Mouse (Mus musculus) left cerebral cortex, adult 11 months (tissue): ENCODE measurements around the gene Csnk2b.

Experiments used
- DNase-seq: peaks from one replicate; pipeline ENCODE4 v3.0.0; 2022; ENCODE audit warnings: low spot score

Csnk2b gene

DNA sequence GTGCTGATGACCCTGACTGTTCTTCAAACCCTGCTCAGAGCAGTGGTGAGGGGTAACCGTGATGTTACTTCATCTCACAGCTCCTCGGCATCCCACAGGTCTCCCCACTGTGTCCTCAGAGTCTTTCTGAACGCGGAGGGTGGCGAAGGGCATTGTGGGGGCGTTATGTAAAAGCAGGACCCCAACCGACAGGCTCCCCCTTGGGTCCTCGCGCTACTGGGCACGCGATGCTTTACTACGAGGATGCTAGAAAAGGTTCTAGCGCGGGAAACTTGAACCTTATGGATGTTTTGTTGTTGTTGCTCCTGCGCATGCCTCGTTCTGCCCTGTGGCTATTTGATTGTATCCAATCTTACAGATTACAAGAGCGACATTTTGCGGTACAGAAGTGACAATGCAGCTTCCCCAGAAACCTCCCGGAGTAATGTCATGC lies at the start of gene Csnk2b:
TSS of gene Csnk2b (minus strand) at position 183 of the 433 bp plus-strand sequence.
- peak; percentile 69 for DNase-seq

GRCm38 (mm10) chr17:35168541-35169207 lies 46.8 kb upstream of the Csnk2b start:
- no peak for DNase-seq

- DNase-seq = no peak
Observed at GRCm38 (mm10) chr17:35167794-35168193, 45.9 kb upstream of the Csnk2b start.

DNA sequence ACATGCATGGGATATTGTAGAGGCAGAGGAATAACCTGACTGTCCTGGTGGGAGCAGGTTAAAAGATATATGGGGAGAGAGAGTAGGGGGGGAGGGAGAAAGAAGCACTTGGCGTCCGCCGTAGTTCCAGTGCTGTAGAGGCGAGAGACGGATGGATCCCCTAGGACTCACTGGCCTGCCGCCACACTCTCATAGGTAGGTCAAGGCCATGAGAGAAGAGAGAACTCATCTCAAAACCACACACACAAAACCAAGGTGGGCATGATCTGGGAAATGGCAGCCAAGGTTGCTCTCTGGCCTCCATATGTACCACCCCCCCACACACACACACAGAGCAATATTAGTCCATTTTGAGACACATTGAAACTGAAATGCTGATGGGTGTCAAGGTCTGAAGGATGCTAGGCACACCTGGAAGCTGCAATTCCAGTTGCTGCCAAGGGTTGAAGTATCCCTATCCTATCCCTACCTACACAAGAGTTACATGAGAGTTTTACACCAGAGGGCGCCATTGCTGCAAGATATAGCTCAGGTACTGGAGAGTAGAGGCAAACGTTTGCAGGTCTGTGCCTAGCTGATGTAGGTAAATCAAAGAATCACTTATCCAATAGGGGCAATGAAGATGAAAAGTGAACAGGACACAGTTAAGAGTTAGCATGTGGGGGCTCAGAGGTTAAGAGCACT lies 44.6 kb upstream of the Csnk2b start:
- peak; percentile 71 for DNase-seq

- no peak for DNase-seq
Observed at GRCm38 (mm10) chr17:35165451-35166155, 43.8 kb upstream of the Csnk2b start.

GRCm38 (mm10) chr17:35164568-35165450 lies 43.0 kb upstream of the Csnk2b start, which contains the start of gene Prrc2a:
TSS of gene Prrc2a (minus strand) at chr17:35164897.
- peak; percentile 98 for DNase-seq

GRCm38 (mm10) chr17:35164218-35164567 lies 42.3 kb upstream of the Csnk2b start:
- DNase-seq = no peak

GRCm38 (mm10) chr17:35163326-35164081 lies 41.7 kb upstream of the Csnk2b start:
- no peak for DNase-seq

DNA sequence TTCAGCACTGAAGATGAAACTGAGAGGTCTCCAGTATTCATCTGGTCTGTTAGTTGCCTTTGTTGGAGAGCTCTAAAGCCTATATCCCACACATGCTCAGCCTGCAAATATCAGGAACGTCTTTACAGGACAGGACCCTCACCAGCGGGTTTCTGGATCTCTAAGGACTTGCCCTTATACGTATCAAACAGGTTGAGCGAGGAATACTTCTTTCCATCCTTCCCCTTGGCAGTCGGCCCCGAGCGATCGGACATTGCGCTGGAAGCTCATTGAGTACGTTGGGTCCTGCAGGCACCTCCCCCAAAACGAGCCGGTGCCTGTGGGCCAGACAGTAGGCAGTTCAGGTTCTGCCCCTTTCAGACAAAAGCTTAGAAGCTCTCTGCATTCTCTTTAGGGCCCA lies 40.9 kb upstream of the Csnk2b start:
- no peak for DNase-seq

- no peak for DNase-seq
Observed at GRCm38 (mm10) chr17:35162121-35162520, 40.3 kb upstream of the Csnk2b start.

DNA sequence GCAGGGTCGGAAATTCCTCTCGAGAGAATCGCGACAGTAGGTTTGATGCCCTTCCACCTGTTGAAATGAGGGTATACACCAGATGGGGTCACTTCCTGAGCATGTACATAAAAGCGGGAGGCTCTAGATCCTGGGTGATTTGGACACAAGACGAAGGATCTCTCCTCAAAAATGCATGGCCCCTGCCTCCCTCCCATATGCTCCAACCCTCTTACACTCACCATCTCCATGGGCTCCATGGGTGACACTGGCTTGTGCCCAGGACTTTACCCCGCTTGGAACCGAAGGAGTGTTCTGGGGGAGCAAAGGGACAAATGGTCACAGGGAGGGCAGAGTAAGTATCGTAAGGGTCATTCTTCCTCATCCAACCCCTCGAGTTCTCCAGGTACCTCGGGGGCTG lies 39.6 kb upstream of the Csnk2b start:
- no peak for DNase-seq

- DNase-seq = no peak
Observed at GRCm38 (mm10) chr17:35159638-35160037, 37.8 kb upstream of the Csnk2b start.

GRCm38 (mm10) chr17:35158850-35159593 lies 37.2 kb upstream of the Csnk2b start:
- no peak for DNase-seq

DNA sequence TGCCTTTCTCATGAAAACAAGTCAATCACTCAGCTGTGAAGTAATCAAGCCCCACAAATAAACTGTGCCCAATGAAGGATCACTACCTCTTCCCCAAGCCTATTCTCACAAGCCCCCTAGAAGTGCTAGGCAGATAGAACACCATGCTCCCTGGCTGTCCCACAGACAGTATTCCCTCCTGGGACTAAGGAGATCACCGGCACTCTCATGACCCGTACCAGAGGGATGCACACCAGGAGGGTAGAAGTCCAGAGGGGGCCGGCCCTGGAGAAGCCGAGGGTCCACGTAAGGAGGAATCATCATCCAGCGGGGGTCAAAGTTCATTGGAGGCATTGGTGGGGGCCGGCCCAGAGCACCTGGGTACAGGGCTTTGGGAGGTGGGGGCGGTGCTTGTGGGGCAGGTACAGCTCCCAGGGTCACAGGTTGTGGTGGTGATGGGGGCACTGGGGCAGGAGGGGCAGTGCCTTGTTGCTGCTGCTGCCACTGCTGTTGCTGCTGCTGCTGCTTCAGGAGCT lies 35.9 kb upstream of the Csnk2b start:
- no peak for DNase-seq

DNA sequence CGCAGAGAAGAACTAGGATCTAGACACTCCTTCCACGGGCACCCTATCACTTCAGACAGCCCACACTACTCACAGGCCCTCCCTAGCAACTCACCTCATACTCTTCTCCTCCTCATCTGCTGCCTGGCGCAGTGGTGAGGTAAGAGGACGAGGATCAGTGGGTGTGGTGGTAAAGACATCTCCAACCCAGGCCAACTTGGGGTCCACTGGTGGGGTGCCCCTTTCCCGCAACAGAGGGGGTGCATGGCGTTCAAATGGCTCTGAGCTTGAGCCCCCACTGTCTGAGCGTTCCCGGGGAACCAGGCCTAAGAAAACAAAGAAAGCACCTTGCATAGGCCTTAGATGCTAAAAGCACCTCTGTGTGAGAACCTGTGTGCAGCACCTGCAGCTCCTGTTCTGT lies 35.4 kb upstream of the Csnk2b start:
- DNase-seq = no peak

DNA sequence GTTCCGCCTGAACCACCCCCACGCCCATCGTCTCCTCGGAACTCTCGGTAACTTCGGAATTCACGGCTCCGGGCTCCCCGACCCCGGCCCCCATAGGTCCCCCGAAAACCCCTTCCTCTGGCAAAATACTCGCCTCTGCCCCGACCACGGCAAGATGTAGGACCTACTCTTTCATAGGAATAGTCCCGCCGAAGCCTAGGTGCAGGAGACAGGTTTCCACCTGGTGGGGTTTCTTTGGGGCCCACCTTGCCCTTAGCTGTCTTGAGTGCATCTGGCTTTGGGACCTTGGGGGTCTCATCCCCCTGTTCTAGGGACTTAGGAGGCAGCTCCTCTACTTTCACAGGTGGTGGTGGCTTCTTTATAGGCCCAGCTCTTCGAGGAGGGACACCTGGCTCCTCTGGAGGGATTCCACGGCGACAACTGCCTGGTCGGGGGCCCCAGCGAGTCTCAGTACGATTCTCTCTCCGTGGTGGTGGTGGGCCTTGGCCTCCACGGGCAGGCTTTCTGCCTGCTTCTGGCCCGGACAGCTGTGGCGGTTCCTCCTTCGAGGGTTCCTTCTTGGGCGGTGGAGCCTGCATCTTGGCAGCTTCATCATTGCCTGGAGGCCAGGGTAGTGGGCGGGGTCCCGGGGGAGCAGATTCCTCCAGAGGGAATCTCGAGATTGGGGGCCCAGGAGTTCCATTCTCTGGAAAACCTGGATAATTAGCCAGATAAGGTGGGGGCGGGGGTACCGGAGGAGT lies 34.8 kb upstream of the Csnk2b start:
- no peak for DNase-seq

DNA sequence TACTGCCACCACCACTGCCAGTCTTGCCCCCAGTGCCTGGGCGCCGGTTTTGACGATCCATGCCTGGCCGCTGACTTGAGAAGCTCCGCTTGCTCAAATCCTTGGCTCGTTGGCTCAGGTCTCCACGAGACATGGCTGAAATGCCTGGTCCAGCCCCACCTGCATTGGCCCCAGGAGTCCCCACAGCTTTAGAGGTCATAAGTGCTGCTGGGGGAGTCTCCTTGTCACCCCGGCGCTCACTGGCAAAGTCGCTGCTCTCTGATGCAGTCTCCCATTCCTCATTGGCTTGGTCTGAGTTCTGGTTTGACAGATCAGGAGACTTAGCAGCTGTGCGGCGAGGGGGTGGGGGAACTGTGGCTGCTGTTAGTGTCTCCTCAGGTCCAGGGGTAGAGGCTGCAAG lies 33.6 kb upstream of the Csnk2b start:
- no peak for DNase-seq

- no peak for DNase-seq
Observed at GRCm38 (mm10) chr17:35154616-35155015, 32.8 kb upstream of the Csnk2b start.

GRCm38 (mm10) chr17:35153931-35154330 lies 32.1 kb upstream of the Csnk2b start:
- no peak for DNase-seq

GRCm38 (mm10) chr17:35153077-35153476 lies 31.2 kb upstream of the Csnk2b start:
- no peak for DNase-seq
